Mouse (Mus musculus) heart, adult 2 months (tissue): ENCODE data around the gene Nudt6.

ENCODE experiments used
- CTCF ChIP-seq: fragments of 200-600 bp; IDR thresholded peaks from 2 replicates; pipeline ENCODE4 v1.8.1; 2022; ENCODE audit warnings: antibody characterized with exemption, mild to moderate bottlenecking, moderate library complexity
- EP300 ChIP-seq: fragments of 200-500 bp; IDR thresholded peaks from 2 replicates; pipeline ENCODE4 v1.6.1; 2011; ENCODE audit warnings: low read depth, low read length, control low read depth; ENCODE audit not compliant: insufficient read depth
- POLR2A ChIP-seq: fragments of 200-500 bp; IDR thresholded peaks from 2 replicates; pipeline ENCODE4 v1.6.1; 2011; ENCODE audit warnings: mild to moderate bottlenecking, low read depth, low read length, control low read depth; ENCODE audit not compliant: insufficient read depth

- TF ChIP-seq CTCF (no peak; the same call in 1 of the 2 replicates), POLR2A (peak; percentile 75), EP300 (no peak)
Measured at GRCm38 (mm10) chr3:37419458-37419991, 486 bp downstream of the Nudt6 start, which contains the start of gene Spata5.
